Mouse (Mus musculus) fat pad, adult 2 months (tissue): ENCODE measurements around the gene Il17rd.
A peak's percentile ranks its signal among the peaks of the same experiment; 100 is the strongest.

Experiments used
- DNase-seq: peaks from one replicate; pipeline ENCODE4 v3.0.0-alpha.2; 2011; ENCODE audit warnings: low read depth, low spot score; ENCODE audit errors: extremely low read depth

Gene Il17rd

DNA sequence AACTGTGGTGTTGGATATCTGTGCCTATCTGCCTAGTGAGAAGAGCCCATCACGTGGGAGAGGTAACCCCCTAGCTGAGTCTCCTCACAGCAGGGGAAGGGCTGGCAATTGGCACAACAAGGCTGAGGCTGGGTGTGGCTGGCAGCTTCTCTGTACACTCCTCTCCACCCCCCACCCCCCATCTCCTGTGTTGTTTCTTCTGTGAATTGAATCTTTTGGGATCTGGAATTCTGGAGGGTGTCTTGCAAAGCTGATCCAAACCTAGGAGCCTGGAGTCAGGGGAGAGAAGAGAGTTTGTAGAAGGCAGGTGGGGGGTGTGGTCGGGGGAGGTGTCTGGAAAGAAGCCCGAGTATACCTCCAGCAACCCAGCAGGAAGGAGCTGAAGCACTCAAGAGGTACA lies 102.7 kb downstream of the Il17rd start:
- no peak for DNase-seq

DNA sequence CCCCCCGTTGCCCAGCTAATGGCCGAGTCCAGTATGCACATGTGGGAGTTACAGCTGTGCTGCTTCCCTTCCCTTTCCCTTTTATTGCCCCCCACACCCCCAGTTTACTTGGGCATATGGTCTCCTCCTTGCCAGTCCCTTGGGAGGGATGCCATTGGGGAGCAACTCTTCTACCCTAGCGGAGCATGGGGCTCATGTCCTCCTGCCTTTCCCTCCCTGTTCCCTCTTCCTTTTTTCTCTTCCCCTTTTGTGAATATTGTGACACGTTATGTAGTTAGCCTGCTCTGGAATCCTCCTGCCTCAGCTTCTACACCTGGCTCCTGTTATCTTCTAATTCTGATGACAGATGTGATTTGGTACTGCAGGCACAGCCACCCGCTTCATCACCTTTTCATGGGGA lies 103.9 kb downstream of the Il17rd start:
- DNase-seq: no peak

DNA sequence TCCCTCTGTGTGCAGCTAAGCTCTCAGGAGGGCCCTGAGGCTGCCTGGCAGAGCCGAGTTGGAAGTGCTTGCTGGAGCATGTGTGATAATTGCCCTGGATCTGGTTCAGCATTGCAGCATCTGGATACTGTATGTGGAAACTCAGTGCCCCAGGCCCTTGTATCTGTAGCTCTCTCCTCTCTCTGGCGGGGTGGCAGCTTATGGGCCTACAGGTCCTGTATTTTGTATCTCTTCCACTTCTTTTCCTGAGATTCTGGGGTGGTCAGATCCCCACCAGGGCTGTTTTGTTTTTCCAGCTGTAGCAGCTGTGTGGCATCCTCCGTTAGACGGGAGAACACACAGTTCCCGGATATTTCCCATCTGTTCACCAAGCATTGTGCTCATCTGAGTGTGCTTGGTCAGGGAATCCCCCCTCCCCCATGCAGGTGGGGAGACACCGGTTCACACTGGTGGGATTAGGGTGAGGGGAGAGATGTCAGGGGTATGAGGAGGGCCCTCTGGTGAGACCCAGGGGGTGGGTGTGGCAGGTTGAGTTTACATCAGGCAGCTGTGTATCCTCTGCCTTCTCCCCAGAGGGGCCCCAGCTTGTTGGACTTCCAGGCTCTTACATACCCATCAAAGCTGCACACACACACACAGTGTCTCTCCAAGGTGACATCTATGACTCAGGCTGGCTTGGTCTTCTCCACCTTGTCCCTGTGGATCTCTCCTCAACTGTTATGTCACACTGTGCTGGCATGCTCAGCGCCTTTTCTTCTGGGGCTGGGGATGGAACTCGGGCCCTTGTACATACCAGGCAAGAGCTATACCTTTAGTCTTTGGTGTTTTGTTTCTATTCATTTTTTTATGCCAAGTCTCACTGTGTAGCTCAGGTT lies 106.7 kb downstream of the Il17rd start:
- DNase-seq: peak; percentile 91

DNA sequence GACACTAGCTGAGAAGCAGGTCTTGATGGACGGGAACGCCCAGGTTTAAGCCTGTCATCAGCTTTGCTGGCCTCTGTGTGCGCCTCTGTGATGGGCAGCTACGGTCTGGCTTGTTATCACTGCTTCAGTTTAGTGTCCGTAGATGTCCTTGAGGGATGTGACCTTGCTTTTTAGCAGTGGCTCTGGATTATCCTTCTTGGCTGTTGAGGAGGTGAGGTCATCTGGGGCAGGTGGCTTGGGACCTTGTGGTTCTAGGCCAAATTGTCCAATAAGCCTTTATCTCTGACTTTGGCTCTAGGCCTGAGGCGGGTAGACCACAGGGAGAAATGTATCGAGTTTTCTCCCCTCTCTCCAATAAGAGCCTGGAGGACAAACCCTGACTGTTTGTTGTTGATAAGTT lies 109.0 kb downstream of the Il17rd start:
- DNase-seq: no peak

- DNase-seq: no peak
Measured at GRCm38 (mm10) chr14:27149401-27149800, 110.7 kb downstream of the Il17rd start.

DNA sequence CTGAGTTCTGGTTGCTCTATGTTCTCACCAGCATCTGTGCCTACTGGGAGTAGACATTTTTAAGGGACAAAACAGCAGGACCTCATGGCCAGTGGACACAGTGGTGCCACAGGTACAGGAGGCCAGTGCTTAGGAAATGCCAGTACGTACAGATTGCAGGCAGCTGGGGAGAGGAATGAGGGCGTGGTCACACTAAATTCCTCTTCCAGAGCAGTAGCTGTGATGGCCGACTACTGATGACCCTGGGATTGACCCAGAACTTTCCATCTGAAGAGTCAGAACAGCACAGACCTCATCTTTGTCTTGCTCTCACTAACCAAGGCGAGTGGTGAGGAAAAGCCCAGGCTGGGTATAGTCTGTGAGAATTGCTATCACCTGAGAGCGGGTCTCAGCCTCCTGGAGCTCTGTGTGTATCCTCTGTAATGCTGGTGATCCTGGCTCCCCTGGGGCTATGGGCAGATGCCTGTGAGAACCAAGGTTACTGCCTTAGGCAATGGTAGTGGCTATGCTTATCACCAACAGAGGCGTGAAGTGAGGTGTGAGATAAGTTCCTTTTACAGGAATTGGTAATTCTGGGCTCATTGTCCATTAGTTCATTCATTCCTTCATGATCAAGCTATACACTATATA lies 111.4 kb downstream of the Il17rd start:
- DNase-seq: no peak

DNA sequence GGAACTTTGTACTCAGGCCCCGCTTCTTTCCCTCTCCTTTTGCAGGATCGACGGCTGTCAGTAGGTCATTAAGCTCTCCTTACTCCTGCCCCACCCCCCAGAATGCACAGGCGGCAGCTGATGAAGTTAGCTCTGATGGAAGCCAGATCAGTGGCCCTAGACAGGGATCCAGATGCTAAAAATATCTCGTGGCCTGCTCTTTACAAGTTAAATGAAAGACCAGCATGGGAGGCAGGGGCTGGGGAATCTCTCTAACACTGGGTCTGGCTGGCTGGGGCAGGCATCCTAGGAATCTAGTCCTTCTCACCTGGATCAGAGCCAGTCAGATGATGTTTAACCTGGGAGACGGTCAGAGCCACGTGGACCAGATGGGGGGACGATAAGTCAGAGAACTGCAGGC lies 112.7 kb downstream of the Il17rd start:
- no peak for DNase-seq

GRCm38 (mm10) chr14:27155088-27155487 lies 116.3 kb downstream of the Il17rd start:
- no peak for DNase-seq

DNA sequence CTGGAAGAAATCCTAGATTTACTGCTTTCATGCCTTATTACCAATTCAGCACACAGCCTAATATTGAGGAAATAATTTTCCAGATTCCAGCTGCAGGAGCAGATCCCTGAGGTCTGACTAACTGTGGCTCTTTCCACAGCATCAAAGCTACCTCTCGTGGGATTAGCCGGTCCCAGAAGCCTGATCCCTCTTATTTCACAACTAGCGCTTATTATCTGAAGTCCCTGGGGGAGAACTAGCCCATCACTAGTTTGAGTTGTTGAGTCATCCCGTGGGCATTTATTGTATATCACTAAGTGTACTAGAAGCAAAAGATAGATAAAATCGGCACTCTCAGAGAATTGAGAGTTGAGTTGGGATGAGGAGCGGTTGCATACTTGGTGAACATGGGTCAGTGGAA lies 117.3 kb downstream of the Il17rd start:
- no peak for DNase-seq
